Mouse (Mus musculus) granulocyte monocyte progenitor cell, adult 5-6 weeks (primary cell): Measurements from ENCODE around the gene Wwp2. TPM values are rescaled to one million over a fixed set of nuclear protein-coding genes. Genes with fewer than 3 reads are reported as not detected.

Source experiments
- ATAC-seq: replicated peaks from 2 replicates; pipeline ENCODE4 v1.8.0; 2016; ENCODE audit warnings: mild to moderate bottlenecking, moderate TSS enrichment, inconsistent platforms; ENCODE audit not compliant: poor library complexity, severe bottlenecking
- total RNA-seq, 2 experiments: library from RNA; stranded (forward) in 1 of 2; stranded (reverse) in 1 of 2; fragments of 200-712, 200-1000 nt in 1 of 2; fragments of >200 nt in 1 of 2; fragmentation: Nextera tagmentation in 1 of 2; gene quantifications; 2 replicates each; pipeline ENCODE4 v1.2.3; 2014 to 2017

Gene Wwp2
- total RNA-seq, 2 experiments from 2014 or later = 48.3 to 73.0 TPM

DNA sequence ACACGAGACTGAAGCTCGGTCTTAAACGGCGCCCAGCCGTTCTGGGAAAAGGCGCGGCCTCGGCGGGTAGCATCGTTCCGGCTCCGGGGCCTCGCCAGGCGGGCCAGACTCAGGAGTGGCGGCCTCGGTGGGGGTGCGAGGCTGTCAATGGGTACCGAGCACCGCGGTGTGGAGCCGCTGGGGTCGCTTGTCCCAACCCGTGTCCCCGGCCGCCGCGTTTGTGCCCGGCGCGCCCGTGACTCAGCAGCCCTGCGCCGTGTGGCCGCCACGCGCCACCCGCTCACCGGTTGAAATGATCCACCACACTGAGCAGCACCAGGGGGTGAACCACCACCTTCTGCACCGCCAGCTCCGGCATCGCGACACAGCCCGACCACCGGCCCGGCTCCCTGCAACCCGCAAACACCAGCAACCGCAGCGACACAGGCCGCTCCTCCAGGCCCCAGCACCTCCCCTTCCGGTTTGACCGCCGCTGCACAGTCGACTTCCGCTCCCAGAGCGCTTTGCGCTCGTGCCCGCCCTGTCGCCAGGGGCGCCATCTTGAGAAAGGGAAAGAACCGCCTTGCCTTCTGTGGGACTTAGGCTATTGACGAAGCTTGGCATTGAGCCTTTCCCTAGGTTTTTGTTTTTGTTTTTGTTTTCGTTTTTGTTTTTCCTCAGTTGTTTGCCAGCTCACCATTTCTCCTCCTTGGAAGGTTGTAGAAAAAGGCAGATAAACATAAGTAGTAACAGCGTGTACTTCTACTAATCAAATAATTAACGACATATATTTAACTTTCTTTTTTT lies 152.0 kb downstream of the Wwp2 start, which contains the start of gene Psmd7:
Psmd7 (minus strand) TSS at position 470 of the 786 bp plus-strand sequence.
- peak; percentile 98 for ATAC-seq

DNA sequence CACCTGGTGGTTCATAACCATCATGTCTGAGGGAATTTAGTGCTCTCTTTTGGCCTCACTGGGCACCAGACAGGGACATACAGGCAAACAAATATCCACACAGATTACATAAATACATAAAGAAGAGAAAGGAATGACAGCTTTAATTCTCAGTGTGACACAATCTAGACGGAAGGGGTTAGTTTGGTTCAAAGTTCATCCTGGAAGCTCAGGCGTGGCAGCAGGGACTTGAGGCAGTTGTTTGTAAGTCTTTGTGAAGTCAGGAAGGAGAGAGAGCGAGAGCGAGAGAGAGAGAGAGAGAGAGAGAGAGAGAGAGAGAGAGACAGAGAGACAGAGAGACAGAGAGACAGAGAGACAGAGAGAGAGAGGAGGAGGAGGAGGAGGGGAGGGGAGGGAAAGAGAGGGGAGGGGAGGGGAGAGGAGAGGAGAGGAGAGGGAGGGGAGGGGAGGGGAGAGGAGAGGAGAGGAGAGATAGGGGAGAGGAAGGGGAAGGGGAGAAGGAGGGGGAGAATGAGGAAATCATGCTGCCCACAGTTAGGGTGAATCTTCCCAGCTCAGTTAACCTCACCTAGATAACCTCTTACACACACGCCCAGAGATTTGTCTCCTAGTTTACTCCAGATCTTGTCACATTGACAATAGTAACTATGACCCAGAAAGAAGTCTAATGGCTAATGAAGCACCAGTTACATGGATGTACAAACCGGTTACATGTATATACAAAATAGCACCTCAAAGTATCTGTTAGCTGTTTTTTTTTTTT lies 158.0 kb downstream of the Wwp2 start:
- no peak for ATAC-seq

- no peak for ATAC-seq
Measured at GRCm38 (mm10) chr8:107594817-107595216, 158.7 kb downstream of the Wwp2 start.

- ATAC-seq = no peak
Measured at GRCm38 (mm10) chr8:107597731-107598130, 161.6 kb downstream of the Wwp2 start.

DNA sequence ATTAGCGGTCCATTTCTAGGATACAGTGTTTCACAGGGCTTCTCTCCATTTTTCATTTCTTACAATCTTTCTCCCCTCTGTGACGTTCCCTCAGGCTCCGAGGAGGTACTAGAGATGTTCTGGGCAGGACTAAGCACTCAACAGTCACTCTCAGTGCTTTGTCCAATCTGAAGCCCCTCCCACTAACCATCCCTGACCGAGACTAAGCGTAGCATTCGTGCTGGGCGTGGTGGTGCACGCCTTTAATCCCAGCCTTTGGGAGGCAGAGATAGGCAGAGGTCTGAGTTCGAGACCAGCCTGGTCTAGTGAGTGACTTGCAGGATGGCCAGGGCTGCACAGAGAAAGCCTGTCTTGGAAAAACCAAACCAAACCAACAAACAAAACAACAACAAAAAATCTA lies 163.5 kb downstream of the Wwp2 start:
- ATAC-seq = no peak

- peak; percentile 56 for ATAC-seq
Measured at GRCm38 (mm10) chr8:107603026-107603425, 166.9 kb downstream of the Wwp2 start.

Other genes starting within 250 kb of the Wwp2 start
- gene Nfat5, start 142.9 kb upstream of the Wwp2 start, total RNA-seq (2014; fragmentation: Nextera tagmentation) = 32.0 TPM in 2 replicates
- 15.6 and 27.1 TPM in 2 replicates for gene Nfat5, start 142.9 kb upstream of the Wwp2 start, total RNA-seq (2017)
- 4.3 TPM in 1 of 2 replicates, not detected in the other for gene Nqo1, start 33.2 kb upstream of the Wwp2 start, total RNA-seq (2014; fragmentation: Nextera tagmentation)
- 0.52 and 1.2 TPM in 2 replicates for gene Nqo1, start 33.2 kb upstream of the Wwp2 start, total RNA-seq (2017)
- 51.1 and 73.0 TPM in 2 replicates for gene Nob1, start 11.3 kb upstream of the Wwp2 start, total RNA-seq (2014; fragmentation: Nextera tagmentation)
- gene Nob1, start 11.3 kb upstream of the Wwp2 start, total RNA-seq (2017) = 47.2 and 49.8 TPM in 2 replicates
- gene Psmd7, start 152.1 kb downstream of the Wwp2 start, total RNA-seq (2014; fragmentation: Nextera tagmentation) = 178 and 188 TPM in 2 replicates
- 110 and 117 TPM in 2 replicates for gene Psmd7, start 152.1 kb downstream of the Wwp2 start, total RNA-seq (2017)